Mouse (Mus musculus): ENCODE measurements around the gene Sptbn1.

- TF ChIP-seq CTCF (IDR thresholded peaks at IDR 0.05) (no peak), EP300 (IDR thresholded peaks at IDR 0.05) (no peak)
Measured at GRCm38 (mm10) chr11:30236681-30237242, 31.2 kb downstream of the Sptbn1 start.
